ENCODE assay signal across 18 mouse cellular contexts in genomic region chr6:91417291-91417845, GRCm38 (mm10). TPM values are rescaled to one million over a fixed set of nuclear protein-coding genes. Genes with fewer than 3 reads are reported as not detected.
DNase-seq lines count a peak whose midpoint lies in the region.
"Had no signal": no experiment of that assay in that cellular context is flagged by ENCODE, and none has a peak within 500 bp of the region (broad histone marks: within the 10 kb centered on the region; RNA-seq: fewer than 3 reads in every experiment).

No protein-coding gene starts in this region.

- peak; percentile 57 to 63 for DNase-seq in adrenal gland, adult (ENCODE audit: inconsistent age in 2 of 2, low spot score in 1 of 2)
- no peak for DNase-seq in adrenal gland, adult 18-20 months (ENCODE audit: low spot score in 2 of 2)
- peak; percentile 54 for DNase-seq in heart, adult 11 months
- DNase-seq in heart, adult 9 months (ENCODE audit: low spot score in 2 of 2): no peak
- peak; percentile 37 for DNase-seq in adrenal gland, postnatal 14 days
- no peak for DNase-seq in frontal cortex, postnatal 25 days (ENCODE audit: low spot score in 2 of 2)
- DNase-seq: cerebellum, adult 18-20 months; cerebellum, adult 9-10 months; cerebellum, postnatal 14 days; gastrocnemius, adult 2 months; gastrocnemius, postnatal 14 days; heart, adult 18-20 months; heart, postnatal 10 days; heart, postnatal 36 days; kidney, adult 18-20 months; kidney, adult 9 months had no signal

RNA-seq across cellular contexts. Expression of gene Wnt7a, which starts 6.2 kb away (rescaled TPM):
- not detected for total RNA-seq in adrenal gland, adult 18-20 months (2021)
- total RNA-seq in adrenal gland, postnatal 14 days (2021): not detected in 2 replicates
- total RNA-seq: CH12.LX; gastrocnemius, adult 2 months; gastrocnemius, postnatal 14 days; gastrocnemius, postnatal 4 days; heart, adult 18-20 months; heart, postnatal 36 days had no signal

RNA-seq across cellular contexts. Expression of gene Chchd4, which starts 56.0 kb away (rescaled TPM):
- total RNA-seq in adrenal gland, adult 18-20 months (2021): 10 to 100 TPM; 19.5 to 21.5 TPM
- 16.2 and 20.0 TPM in 2 replicates for total RNA-seq in adrenal gland, postnatal 14 days (2021)

RNA-seq across cellular contexts. Expression of gene Tmem43, which starts 56.1 kb away (rescaled TPM):
- total RNA-seq in adrenal gland, adult 18-20 months (2021): 10 to 100 TPM; 45.9 to 55.6 TPM
- total RNA-seq in adrenal gland, postnatal 14 days (2021): 27.6 and 34.2 TPM in 2 replicates

Comparison
In these comparisons a context has a peak if more than half of its experiments do, and no peak if none do; other contexts are left out.
1. DNase-seq: peak in adrenal gland, adult (2 of 2), heart, adult 11 months (single experiment) and adrenal gland, postnatal 14 days (single experiment); none in adrenal gland, adult 18-20 months (0 of 2), heart, adult 9 months (0 of 2) and frontal cortex, postnatal 25 days (0 of 2).